Mouse (Mus musculus): ENCODE data around the gene Chchd6.

Gene Chchd6

DNA sequence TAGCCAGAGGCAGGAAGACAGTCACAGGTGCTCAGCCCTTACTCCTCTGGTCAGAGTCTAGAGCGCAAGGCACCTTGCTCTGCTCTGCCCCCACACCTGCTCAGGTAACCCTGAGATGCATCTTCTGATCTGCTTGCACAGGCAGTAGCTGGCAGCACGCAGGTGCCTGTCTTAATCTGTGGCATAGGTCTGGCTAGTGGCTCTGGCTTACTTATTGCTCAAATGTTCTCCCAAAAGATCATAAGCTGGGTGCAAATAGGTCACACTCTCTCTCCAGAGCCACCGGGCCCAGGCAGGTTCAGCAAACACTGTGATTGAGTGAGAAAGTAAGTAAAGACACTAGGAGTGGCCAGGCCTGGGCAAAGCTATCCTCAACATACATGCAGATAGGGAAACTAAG lies 236.3 kb downstream of the Chchd6 start:
- DNase-seq (ENCODE audit: low read depth) = no peak

GRCm38 (mm10) chr6:89355661-89356060 lies 239.8 kb downstream of the Chchd6 start:
- no peak for DNase-seq (ENCODE audit: low read depth)

DNA sequence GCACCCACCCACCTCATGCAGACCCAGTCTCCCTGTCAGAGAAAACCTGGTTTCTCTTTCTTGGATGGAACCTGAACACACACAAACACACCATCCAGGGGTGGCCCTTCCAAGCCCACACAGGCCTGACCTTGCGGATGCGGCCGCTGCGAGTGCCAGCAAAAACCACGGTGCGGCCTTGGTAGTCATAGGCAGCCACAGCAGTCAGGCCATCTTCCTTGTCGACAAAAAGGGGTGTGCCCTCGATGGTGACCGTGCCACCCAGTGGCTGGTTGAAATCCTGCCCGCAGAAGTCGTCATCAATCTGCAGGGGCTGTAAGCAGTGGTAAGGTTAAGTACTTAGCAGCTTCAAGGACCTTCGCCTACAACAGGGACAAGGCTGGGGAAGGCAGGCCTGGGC lies 240.7 kb downstream of the Chchd6 start:
- DNase-seq (ENCODE audit: low read depth) = no peak

DNA sequence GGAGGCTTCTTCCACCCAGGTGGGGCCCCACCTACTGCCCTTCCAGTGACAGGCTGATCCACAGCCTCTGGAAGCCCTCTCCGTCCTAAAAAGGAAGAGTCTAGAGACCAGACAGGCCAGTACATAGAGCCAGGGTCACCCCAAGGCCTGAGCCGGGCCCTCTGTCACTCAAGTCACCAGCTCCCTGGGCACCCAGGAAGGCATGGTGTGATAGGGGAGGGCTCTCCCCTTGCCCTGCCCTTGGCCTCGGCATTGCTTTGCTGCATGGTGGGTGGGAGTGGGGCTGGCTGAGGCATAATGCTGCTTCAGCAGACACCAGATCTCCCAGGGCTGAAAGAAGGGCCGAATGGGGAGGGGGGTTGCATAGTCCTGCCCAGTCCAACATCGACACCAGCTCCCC lies 241.4 kb downstream of the Chchd6 start:
- DNase-seq (ENCODE audit: low read depth) = no peak

- DNase-seq (ENCODE audit: low read depth) = no peak
Observed at GRCm38 (mm10) chr6:89353101-89353500, 242.4 kb downstream of the Chchd6 start.

DNA sequence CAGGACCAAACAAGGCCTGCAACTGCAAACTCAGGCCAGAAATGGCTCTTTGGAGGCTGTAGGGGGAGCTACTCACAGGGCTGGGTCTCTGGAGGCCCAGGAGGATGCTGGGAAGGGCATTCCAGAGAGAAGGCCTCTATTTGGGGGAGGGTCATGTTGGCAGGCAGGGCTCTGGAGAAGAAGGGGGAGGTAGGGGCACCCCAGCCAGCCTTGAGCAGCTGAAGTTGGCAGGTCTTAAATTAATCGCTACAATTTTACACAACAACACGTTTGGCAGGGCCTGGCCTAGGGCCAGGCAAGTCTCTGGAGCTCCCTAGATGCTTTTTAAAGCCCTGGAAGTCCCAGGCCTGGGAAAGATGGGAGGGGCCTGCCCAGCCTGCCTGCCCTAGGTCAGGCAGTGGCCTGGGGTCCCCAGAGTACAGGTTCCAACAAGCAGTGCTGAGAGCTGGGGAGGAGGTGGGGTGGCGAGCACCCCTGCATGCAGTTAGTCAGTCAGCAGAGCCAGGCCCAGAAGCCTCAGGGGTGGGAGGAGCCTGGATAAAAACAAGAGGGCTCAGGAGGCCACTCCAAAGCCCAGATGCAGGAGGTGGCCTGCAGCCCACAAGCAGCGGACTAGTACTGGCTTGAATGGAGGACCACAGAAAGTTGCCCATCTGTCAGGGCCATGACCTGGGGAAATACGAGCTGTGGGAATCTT lies 243.9 kb downstream of the Chchd6 start:
- DNase-seq (ENCODE audit: low read depth) = no peak

- DNase-seq (ENCODE audit: low read depth) = no peak
Observed at GRCm38 (mm10) chr6:89350520-89350919, 244.9 kb downstream of the Chchd6 start.

DNA sequence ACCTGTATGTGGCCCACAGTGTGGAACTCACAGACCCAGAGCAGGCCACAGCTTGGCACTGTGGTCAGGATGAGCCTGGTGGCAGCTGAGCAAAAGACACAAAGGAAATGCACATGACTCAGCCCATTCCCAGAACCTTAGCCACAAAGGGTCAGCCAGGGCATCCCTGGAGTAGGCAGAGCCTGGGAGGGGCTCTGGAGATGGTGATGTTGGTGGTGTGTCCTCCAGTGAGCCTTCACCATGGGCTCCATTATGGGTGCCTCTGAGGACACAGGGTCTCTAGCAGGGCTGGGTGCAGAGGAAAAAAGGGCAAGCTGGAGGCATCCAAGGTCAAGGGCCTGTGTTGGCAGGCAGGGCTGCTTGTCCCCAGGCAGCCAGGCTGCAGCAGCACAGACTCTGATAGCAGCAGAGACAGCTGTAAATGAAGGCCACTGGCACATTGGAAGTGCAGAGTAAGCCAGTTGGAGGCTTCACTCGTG lies 245.4 kb downstream of the Chchd6 start:
- DNase-seq (ENCODE audit: low read depth) = no peak

DNA sequence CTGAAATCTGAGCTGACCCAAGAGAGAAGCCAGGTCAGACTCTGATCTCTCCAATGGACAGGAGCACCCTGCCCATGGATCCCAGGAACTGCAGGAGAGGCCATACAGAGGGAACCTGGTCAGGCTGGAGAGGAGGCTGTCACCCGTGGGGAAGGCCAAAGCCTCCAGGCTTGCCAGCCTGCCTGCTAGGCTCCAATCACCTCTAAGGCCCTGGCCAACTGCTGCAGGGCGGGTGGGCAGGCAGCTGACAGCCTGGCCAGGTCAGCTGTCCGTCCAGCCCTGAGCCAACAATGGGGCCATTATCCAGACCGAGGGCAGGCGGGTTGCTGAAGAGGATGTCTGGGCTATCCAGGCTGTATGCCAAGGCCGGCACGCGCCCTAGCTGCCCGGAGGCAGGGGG lies 247.1 kb downstream of the Chchd6 start:
- no peak for DNase-seq (ENCODE audit: low read depth)

DNA sequence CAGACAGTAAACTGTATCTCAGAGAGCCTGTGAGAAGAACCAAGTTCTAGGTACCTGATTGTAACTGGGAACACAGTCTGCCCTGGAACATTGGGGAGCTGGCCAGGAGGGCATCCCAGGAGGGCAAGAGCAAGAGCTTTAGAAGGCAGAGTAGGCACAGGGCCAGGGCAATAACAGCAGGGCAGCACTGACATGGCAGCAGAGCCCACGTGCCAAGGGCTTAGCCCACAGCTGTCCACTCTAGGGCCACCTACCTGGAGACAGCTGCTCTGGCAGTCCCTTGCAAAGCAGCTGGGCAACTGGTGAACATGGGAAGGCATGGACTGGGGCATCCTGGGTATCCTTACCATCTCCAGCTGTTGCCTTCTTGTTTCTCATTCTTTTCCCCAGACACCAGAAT lies 247.7 kb downstream of the Chchd6 start:
- no peak for DNase-seq (ENCODE audit: low read depth)

- DNase-seq (ENCODE audit: low read depth) = no peak
Observed at GRCm38 (mm10) chr6:89345855-89346254, 249.6 kb downstream of the Chchd6 start.

DNA sequence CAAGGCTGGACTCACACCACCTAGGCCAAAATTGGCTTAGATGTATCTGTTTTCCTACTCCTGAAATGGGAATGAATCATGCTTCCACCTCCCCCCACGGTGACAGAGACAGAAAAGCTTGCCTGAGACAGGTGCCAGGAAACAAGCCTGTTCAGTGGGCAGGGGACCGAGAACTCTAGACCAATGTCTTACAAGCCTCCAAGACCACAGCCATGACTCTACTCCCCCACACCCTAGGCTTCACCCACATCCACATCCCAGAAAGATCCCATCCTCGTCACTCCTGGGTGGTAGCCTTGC lies 250.0 kb downstream of the Chchd6 start:
- DNase-seq (ENCODE audit: low read depth) = no peak

- DNase-seq (ENCODE audit: low read depth) = no peak
Observed at GRCm38 (mm10) chr6:89344613-89345485, 250.6 kb downstream of the Chchd6 start.

DNA sequence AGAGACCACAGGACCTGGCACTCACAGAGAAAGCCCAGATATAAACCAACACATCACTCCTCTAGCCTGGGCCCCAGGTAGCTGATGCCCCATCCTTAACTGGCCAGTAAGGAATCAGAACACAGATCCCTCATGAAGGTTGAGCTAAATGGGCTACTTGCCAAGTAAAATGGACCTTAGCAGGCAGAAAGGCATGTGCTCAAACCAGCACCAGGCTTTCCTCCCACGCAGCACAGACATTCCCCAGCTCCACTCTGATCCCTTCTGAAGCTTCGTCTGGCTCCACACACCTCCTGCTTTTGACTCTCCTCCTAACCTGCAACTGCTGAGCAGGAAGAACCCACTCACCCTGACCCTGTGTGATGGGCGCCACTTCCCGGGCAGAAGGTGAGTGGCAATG lies 253.5 kb downstream of the Chchd6 start:
- no peak for DNase-seq (ENCODE audit: low read depth)

DNA sequence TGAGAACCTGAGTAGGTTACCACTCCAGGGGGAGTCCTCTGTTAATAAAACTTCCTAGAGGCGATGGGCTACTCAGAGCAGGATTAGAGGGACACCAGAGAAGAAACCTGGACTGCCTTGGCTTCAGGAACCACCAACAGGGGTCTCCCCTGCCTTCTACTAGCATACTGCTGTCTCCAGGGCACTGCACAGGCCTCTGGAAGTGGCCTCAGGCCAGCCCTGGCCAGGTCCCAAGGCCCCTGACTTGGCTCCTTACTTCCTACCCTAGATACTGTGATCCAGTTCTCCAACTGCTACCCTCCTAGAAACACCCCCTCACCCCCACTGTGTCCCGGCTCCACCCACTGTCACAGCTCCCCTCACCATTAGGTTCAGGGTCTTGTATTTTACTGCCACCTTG lies 256.0 kb downstream of the Chchd6 start:
- DNase-seq (ENCODE audit: low read depth) = no peak

DNA sequence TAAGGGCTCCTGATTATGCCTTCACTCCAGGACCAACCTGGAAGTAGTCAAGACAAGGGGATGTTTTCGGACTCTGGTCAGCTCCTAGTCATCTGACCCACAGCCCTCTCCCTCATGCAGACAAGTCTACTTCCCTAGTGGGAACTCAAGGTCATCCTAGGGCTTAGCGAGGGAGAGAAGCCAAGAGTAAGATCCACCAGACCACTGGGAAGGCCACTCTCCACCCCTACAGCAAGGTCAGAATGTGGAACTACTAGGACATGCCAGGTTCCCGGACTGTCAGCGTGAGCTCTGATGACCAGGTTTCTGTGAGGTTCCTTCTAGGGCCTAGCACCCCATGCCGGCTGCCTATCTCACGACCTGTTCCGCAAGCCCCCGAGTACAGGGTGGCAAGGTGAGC lies 256.7 kb downstream of the Chchd6 start:
- no peak for DNase-seq (ENCODE audit: low read depth)

DNA sequence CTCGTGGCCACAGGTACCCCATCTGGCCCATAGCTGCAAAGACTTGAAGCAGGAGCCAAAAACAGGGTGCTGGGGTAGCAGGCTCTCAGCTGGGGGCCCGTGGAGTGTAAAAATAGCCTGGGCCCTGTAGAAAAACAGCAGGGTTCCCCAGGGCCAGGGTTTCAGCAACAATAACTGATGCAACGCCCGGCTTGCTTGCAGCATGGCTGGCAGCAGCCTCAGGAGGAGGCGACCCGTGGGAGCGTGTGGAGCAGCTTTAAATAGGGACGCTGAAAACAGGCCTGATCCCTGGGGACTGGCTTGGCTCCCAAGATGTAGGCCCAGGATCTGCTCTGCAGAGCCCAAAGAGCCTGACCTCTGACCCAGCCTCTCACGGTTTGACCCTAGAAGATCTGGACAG lies 257.9 kb downstream of the Chchd6 start:
- DNase-seq (ENCODE audit: low read depth) = no peak

- no peak for DNase-seq (ENCODE audit: low read depth)
Observed at GRCm38 (mm10) chr6:89333964-89334702, 261.3 kb downstream of the Chchd6 start.
